Mouse (Mus musculus) bone marrow, adult 2 months (tissue): ENCODE measurements at regions not wholly inside any gene's neighbourhood (a gene's known extent, or its start where the extent isn't known, plus 50 kb on each side); places are given as distances from the start of the nearest gene placed in this dataset.

Experiments
- CTCF ChIP-seq: fragments of 200-500 bp; IDR thresholded peaks from 2 replicates; pipeline ENCODE4 v1.5.1; 2011; ENCODE audit warnings: low read length, control low read depth; ENCODE audit not compliant: control insufficient read depth, insufficient read depth
- POLR2A ChIP-seq: fragments of 200-500 bp; IDR thresholded peaks from 2 replicates; pipeline ENCODE4 v1.6.1; 2011; ENCODE audit warnings: low read depth, mild to moderate bottlenecking, control low read depth, low read length, borderline replicate concordance; ENCODE audit not compliant: control insufficient read depth

DNA sequence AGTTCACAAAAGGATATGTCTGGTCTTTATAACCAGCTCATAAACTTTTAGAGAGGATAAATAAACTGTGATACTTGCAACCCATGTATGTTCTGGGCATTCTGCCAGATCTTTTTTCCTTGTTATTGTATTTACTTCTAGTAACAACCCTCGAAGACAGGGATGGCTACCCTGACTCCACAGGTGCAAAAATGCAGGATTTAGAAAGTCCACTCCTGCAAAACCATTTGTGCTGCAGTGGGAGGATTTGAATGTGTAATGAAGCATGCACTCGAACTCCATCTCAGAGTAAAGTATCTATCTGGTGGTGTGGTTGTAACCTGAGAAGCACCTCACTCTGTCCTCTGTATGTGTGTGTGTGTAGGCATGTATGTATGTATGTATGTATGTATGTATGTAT, 294.3 kb upstream of the Auts2 start:
- no peak for TF ChIP-seq POLR2A
- TF ChIP-seq CTCF = no peak
